Mouse (Mus musculus) limb, embryonic 14.5 days (tissue): ENCODE data around the gene Clip4. TPM values are rescaled to one million over a fixed set of nuclear protein-coding genes. Genes with fewer than 3 reads are reported as not detected.

Experiments
- ATAC-seq: fragments of 200-750 bp; cut with Nextera tagmentation; 2 replicates; pipeline ENCODE4 v1.8.0; 2017; ENCODE audit warnings: low read depth, moderate number of reproducible peaks, moderate TSS enrichment; ENCODE audit not compliant: low FRiP score
- DNase-seq: peaks from one replicate; pipeline ENCODE4 v3.0.0-alpha.2; 2015; ENCODE audit warnings: low spot score
- H3K27ac ChIP-seq: fragments of 300-500 bp; sonication (generic); replicated peaks from 2 replicates; pipeline ENCODE4 v1.5.1; 2014; ENCODE audit warnings: low read depth, mild to moderate bottlenecking, low read length, moderate library complexity, mixed read lengths
- H3K27me3 ChIP-seq: fragments of 300-500 bp; sonication (generic); 2 replicates; pipeline ENCODE4 v1.6.1; 2014; ENCODE audit warnings: low read length, mixed read lengths; ENCODE audit not compliant: control insufficient read depth, insufficient read depth
- H3K36me3 ChIP-seq: fragments of 300-500 bp; sonication (generic); 2 replicates; pipeline ENCODE4 v1.6.1; 2014; ENCODE audit warnings: mild to moderate bottlenecking, low read length, moderate library complexity, mixed read lengths; ENCODE audit not compliant: control insufficient read depth, insufficient read depth
- H3K4me1 ChIP-seq: fragments of 300-500 bp; sonication (generic); 2 replicates; pipeline ENCODE4 v1.6.1; 2014; ENCODE audit warnings: antibody characterized with exemption, low read length, mixed read lengths; ENCODE audit not compliant: control insufficient read depth, insufficient read depth
- H3K4me2 ChIP-seq: fragments of 300-500 bp; sonication (generic); replicated peaks from 2 replicates; pipeline ENCODE4 v1.6.1; 2014; ENCODE audit warnings: low read depth, mild to moderate bottlenecking, low read length, moderate library complexity; ENCODE audit not compliant: severe bottlenecking
- H3K4me3 ChIP-seq: fragments of 300-500 bp; sonication (generic); replicated peaks from 2 replicates; pipeline ENCODE4 v1.5.1; 2014; ENCODE audit warnings: low read length
- H3K9ac ChIP-seq: fragments of 300-500 bp; sonication (generic); 2 replicates; pipeline ENCODE4 v1.6.1; 2014; ENCODE audit warnings: mild to moderate bottlenecking, low read depth, low read length, moderate library complexity; ENCODE audit not compliant: severe bottlenecking
- H3K9me3 ChIP-seq: fragments of 300-500 bp; sonication (generic); 2 replicates; pipeline ENCODE4 v1.6.1; 2016; ENCODE audit warnings: low read length; ENCODE audit not compliant: control insufficient read depth
- POLR2A ChIP-seq: fragments of 200-500 bp; IDR thresholded peaks from 2 replicates; pipeline ENCODE4 v1.8.0; 2012; ENCODE audit warnings: inconsistent platforms, mild to moderate bottlenecking, moderate library complexity, borderline replicate concordance; ENCODE audit not compliant: insufficient read depth, insufficient read length; ENCODE audit errors: extremely low read depth
- WGBS: fragments of 180-500 bp; shearing (Covaris S2); extraction: QIAGEN DNeasy Blood & Tissue Kit; methylation state at CpG from one replicate; pipeline ENCODE4 v1.1.7; 2014; 5-methylcytosine and 5-hydroxymethylcytosine counted together
- polyA plus RNA-seq, 2 experiments: library from polyadenylated mRNA; depleted of rRNA in 1 of 2; stranded (reverse) in 1 of 2; unstranded in 1 of 2; fragments of >200 nt; fragmentation: Nextera tagmentation in 1 of 2; extraction: Ambion mirVana in 1 of 2; gene quantifications; 2 replicates each; pipeline versions ENCODE4 v1.2.1 to v1.2.3; 2012 to 2014

The Clip4 gene
- polyA plus RNA-seq, 2 experiments = 9.0 to 14.7 TPM

- no peaks in the 10 kb centered on the region for H3K36me3 ChIP-seq
- ATAC-seq = no peak
- H3K9me3 ChIP-seq = no peaks in the 10 kb centered on the region
- WGBS = 42% methylated on average over 5 of the region's 5 CpGs
- H3K27me3 ChIP-seq = no peaks in the 10 kb centered on the region
- H3K4me3 ChIP-seq = no peak overlapping the region
- no peak for DNase-seq
- H3K4me2 ChIP-seq = no peak overlapping the region
- no peak overlapping the region for H3K9ac ChIP-seq
- H3K27ac ChIP-seq = no peak overlapping the region
- no peaks in the 10 kb centered on the region for H3K4me1 ChIP-seq
- TF ChIP-seq POLR2A = no peak
Observed at GRCm38 (mm10) chr17:71742935-71743334, 25.3 kb upstream of the Clip4 start.

- WGBS = 70% methylated on average over 9 of the region's 9 CpGs
- H3K9ac ChIP-seq = no peak overlapping the region
- H3K27ac ChIP-seq = no peak overlapping the region
- no peak overlapping the region for H3K4me2 ChIP-seq
- H3K36me3 ChIP-seq = no peaks in the 10 kb centered on the region
- no peak overlapping the region for H3K4me3 ChIP-seq
- ATAC-seq (no peak), DNase-seq (no peak)
- no peak for TF ChIP-seq POLR2A
- H3K27me3 ChIP-seq = no peaks in the 10 kb centered on the region
- no peaks in the 10 kb centered on the region for H3K9me3 ChIP-seq
- no peaks in the 10 kb centered on the region for H3K4me1 ChIP-seq
Observed at GRCm38 (mm10) chr17:71746114-71746513, 22.2 kb upstream of the Clip4 start.

- H3K27me3 ChIP-seq = no peaks in the 10 kb centered on the region
- no peak overlapping the region for H3K9ac ChIP-seq
- H3K4me3 ChIP-seq = no peak overlapping the region
- DNase-seq (no peak), ATAC-seq (no peak)
- 85% methylated on average over 8 of the region's 8 CpGs for WGBS
- no peaks in the 10 kb centered on the region for H3K36me3 ChIP-seq
- no peak overlapping the region for H3K27ac ChIP-seq
- H3K9me3 ChIP-seq = no peaks in the 10 kb centered on the region
- TF ChIP-seq POLR2A = no peak
- H3K4me2 ChIP-seq = no peak overlapping the region
- no peaks in the 10 kb centered on the region for H3K4me1 ChIP-seq
Observed at GRCm38 (mm10) chr17:71747561-71747960, 20.7 kb upstream of the Clip4 start.

- no peaks in the 10 kb centered on the region for H3K36me3 ChIP-seq
- H3K27me3 ChIP-seq = no peaks in the 10 kb centered on the region
- no peak for DNase-seq
- no peak for TF ChIP-seq POLR2A
- H3K27ac ChIP-seq = no peak overlapping the region
- H3K4me3 ChIP-seq = no peak overlapping the region
- H3K4me1 ChIP-seq = no peaks in the 10 kb centered on the region
- H3K9me3 ChIP-seq = no peaks in the 10 kb centered on the region
- no peak overlapping the region for H3K9ac ChIP-seq
- WGBS = 79% methylated on average over 9 of the region's 9 CpGs
- no peak overlapping the region for H3K4me2 ChIP-seq
- no peak for ATAC-seq
Observed at GRCm38 (mm10) chr17:71749616-71750168, 18.6 kb upstream of the Clip4 start.

GRCm38 (mm10) chr17:71752831-71753230 lies 15.4 kb upstream of the Clip4 start, which contains the start of gene Pcare:
Pcare (minus strand) TSS chr17:71752894.
- ATAC-seq (no peak), DNase-seq (no peak)
- no peak within 1 kb of the TSS for H3K27ac ChIP-seq
- no peaks in the 10 kb centered on the region for H3K9me3 ChIP-seq
- no peaks in the 10 kb centered on the region for H3K27me3 ChIP-seq
- WGBS = 32% methylated on average over 10 of the region's 10 CpGs
- no peaks in the 10 kb centered on the region for H3K36me3 ChIP-seq
- H3K4me1 ChIP-seq = no peaks in the 10 kb centered on the region
- no peak for TF ChIP-seq POLR2A
- H3K4me2 ChIP-seq = no peak within 1 kb of the TSS
- no peak within 1 kb of the TSS for H3K4me3 ChIP-seq
- no peak within 1 kb of the TSS for H3K9ac ChIP-seq

GRCm38 (mm10) chr17:71760536-71760935 lies 7.7 kb upstream of the Clip4 start:
- 87% methylated on average over 7 of the region's 7 CpGs for WGBS
- H3K4me3 ChIP-seq = no peak overlapping the region
- H3K36me3 ChIP-seq = no peaks in the 10 kb centered on the region

More at GRCm38 (mm10) chr17:71760536-71760935, 7.7 kb upstream of the Clip4 start:
- ATAC-seq (no peak), DNase-seq (no peak)
- Histone ChIP-seq H3K4me2 (no peak overlapping the region), H3K9me3 (no peaks in the 10 kb centered on the region), H3K27ac (no peak overlapping the region), H3K27me3 (no peaks in the 10 kb centered on the region), H3K4me1 (no peaks in the 10 kb centered on the region), H3K9ac (no peak overlapping the region)
- TF ChIP-seq POLR2A = no peak
